In the genomic region with DNA sequence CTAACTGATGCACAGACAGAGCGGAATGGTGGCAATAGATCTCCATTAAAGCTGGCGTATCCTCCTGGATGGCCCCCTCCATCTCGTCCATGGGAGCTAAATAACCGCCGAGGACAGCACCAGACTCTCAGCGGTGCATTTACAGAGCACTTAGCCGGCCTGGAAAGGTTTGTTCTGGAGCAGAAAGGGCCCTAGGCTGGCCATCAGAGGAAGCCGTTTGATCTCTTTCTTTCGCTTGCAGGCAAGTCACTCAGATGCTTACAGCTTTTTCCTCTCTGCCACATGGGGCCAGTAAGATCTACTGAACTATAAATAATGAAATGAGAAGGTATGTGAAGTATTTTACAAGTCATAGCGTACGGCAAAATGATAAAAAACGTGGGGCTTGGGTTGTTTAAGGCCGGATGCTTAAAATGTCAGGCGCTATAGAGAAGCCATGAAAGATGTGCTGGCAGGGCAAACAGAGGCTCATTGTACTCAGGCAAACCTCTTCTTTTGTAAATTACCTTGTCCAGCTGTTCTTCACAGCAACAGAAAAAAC, we compare ENCODE assay signal across 10 mouse cellular contexts.
A peak's percentile ranks its signal among the peaks of the same experiment; 100 is the strongest.
DNase-seq lines count a peak whose midpoint lies in the region; ATAC-seq and TF ChIP-seq lines count a peak whose summit lies in the region.
"Had no signal": no experiment of that assay in that cellular context is flagged by ENCODE, and none has a peak within 500 bp of the region (broad histone marks: within the 10 kb centered on the region; RNA-seq: fewer than 3 reads in every experiment).

No protein-coding gene starts in this region.

- no peak overlapping the region for H3K4me3 ChIP-seq in heart, embryonic 13.5 days
- peak overlapping the region in 1 of 2 experiments; percentile 69; a peak in 3 of 4 replicates for H3K4me3 ChIP-seq in MEL (ENCODE audit: control insufficient read depth in 1 of 2, insufficient read depth in 1 of 2, low read depth in 2 of 2, low read length in 2 of 2)
- no peak overlapping the region for H3K4me3 ChIP-seq in forebrain, postnatal 0 days (ENCODE audit: low read depth, low read length)
- no peak overlapping the region for H3K4me3 ChIP-seq in midbrain, embryonic 12.5 days
- H3K4me3 ChIP-seq: heart, embryonic 15.5 days had no signal

- H3K79me2 ChIP-seq in MEL (ENCODE audit: control insufficient read depth, insufficient read depth, low read length, poor library complexity), result peaks cover 3% of the 10 kb centered on the region; the same call in 1 of the 2 replicates

- no peak for TF ChIP-seq POLR2A in MEL (IDR thresholded peaks at IDR 0.05; ENCODE audit: control insufficient read depth in 1 of 2, insufficient read depth in 1 of 2, low read depth in 1 of 2, low read length in 2 of 2, poor library complexity in 1 of 2)

- intact Hi-C loops in heart, postnatal 14 days (cut with DNase I), result no loop called here

- TF ChIP-seq EP300 in MEL (IDR thresholded peaks at IDR 0.05; ENCODE audit: low read depth in 1 of 2, low read length in 2 of 2), result no peak

- H3K9me3 ChIP-seq in heart, embryonic 13.5 days, result no peaks in the 10 kb centered on the region
- H3K9me3 ChIP-seq in MEL (replicated peaks; ENCODE audit: insufficient read depth, low read length), result no peaks in the 10 kb centered on the region
- no peaks in the 10 kb centered on the region for H3K9me3 ChIP-seq in forebrain, postnatal 0 days (ENCODE audit: low read length)
- H3K9me3 ChIP-seq in midbrain, embryonic 12.5 days, result no peaks in the 10 kb centered on the region
- H3K9me3 ChIP-seq: heart, embryonic 15.5 days had no signal

- WGBS in heart, embryonic 13.5 days, result 30% methylated on average over 14 of the region's 14 CpGs
- WGBS in forebrain, postnatal 0 days, result 13% methylated on average over 14 of the region's 14 CpGs
- 13% methylated on average over 14 of the region's 14 CpGs for WGBS in midbrain, embryonic 12.5 days

- peaks cover 11% of the 10 kb centered on the region; the same call in 1 of the 2 replicates for H3K27me3 ChIP-seq in heart, embryonic 13.5 days (replicated peaks)
- H3K27me3 ChIP-seq in MEL (ENCODE audit: control insufficient read depth in 1 of 2, insufficient read depth in 2 of 2, low read length in 2 of 2), result no peaks in the 10 kb centered on the region
- no peaks in the 10 kb centered on the region for H3K27me3 ChIP-seq in forebrain, postnatal 0 days (ENCODE audit: insufficient read depth, low read length)
- H3K27me3 ChIP-seq in midbrain, embryonic 12.5 days, result peaks cover 26% of the 10 kb centered on the region
- H3K27me3 ChIP-seq: heart, embryonic 15.5 days had no signal

- H3K27ac ChIP-seq in heart, embryonic 13.5 days (replicated peaks), result no peak overlapping the region
- peak overlapping the region; percentile 36 for H3K27ac ChIP-seq in MEL (ENCODE audit: control insufficient read depth, low read depth, low read length)
- H3K27ac ChIP-seq in forebrain, postnatal 0 days (ENCODE audit: low read depth, low read length), result no peak overlapping the region
- H3K27ac ChIP-seq in midbrain, embryonic 12.5 days (replicated peaks), result peak overlapping the region; percentile 58; the same call in 1 of the 2 replicates
- H3K27ac ChIP-seq: heart, embryonic 15.5 days had no signal

- TF ChIP-seq CTCF in MEL (IDR thresholded peaks at IDR 0.05 in 2 of 3, conservative IDR thresholded peaks at IDR 0.05 in 1 of 3; ENCODE audit: control insufficient read depth in 1 of 3, insufficient read depth in 1 of 3, low read depth in 2 of 3, low read length in 3 of 3, poor library complexity in 1 of 3, severe bottlenecking in 1 of 3), result no peak
- no peak for TF ChIP-seq CTCF in forebrain, postnatal 0 days (IDR thresholded peaks at IDR 0.05; ENCODE audit: low read depth)

- no peaks in the 10 kb centered on the region for H3K36me3 ChIP-seq in heart, embryonic 13.5 days
- H3K36me3 ChIP-seq in MEL (ENCODE audit: control insufficient read depth in 1 of 2, insufficient read depth in 2 of 2, low read length in 2 of 2), result peaks cover 0 to 10% of the 10 kb centered on the region in 2 experiments; a peak in 2 of 4 replicates
- no peaks in the 10 kb centered on the region for H3K36me3 ChIP-seq in forebrain, postnatal 0 days (ENCODE audit: insufficient read depth)
- H3K36me3 ChIP-seq in midbrain, embryonic 12.5 days, result no peaks in the 10 kb centered on the region
- H3K36me3 ChIP-seq: heart, embryonic 15.5 days had no signal

- ATAC-seq in heart, embryonic 13.5 days (ENCODE audit: extremely low read depth, insufficient number of reproducible peaks, low FRiP score, low TSS enrichment), result no peak
- peak; percentile 15; the same call in 1 of the 2 replicates for ATAC-seq in forebrain, postnatal 0 days
- peak; percentile 35; the same call in 1 of the 2 replicates for ATAC-seq in midbrain, embryonic 12.5 days (ENCODE audit: low FRiP score, low read depth)
- no peak for ATAC-seq in megakaryocyte progenitor cell, adult 5-6 weeks (replicated peaks; ENCODE audit: poor library complexity)

- peaks cover 30% of the 10 kb centered on the region for H3K4me1 ChIP-seq in heart, embryonic 13.5 days
- peaks cover 0 to 16% of the 10 kb centered on the region in 2 experiments; a peak in 3 of 4 replicates for H3K4me1 ChIP-seq in MEL (ENCODE audit: control insufficient read depth in 1 of 2, insufficient read depth in 2 of 2, low read length in 2 of 2)
- H3K4me1 ChIP-seq in forebrain, postnatal 0 days (ENCODE audit: insufficient read depth), result no peaks in the 10 kb centered on the region; the same call in 1 of the 2 replicates
- peaks cover 28% of the 10 kb centered on the region for H3K4me1 ChIP-seq in midbrain, embryonic 12.5 days

- H3K4me2 ChIP-seq in heart, embryonic 13.5 days, result peak overlapping the region; percentile 48
- peak overlapping the region; percentile 28; the same call in 1 of the 2 replicates for H3K4me2 ChIP-seq in forebrain, postnatal 0 days (ENCODE audit: low read depth)
- peak overlapping the region; percentile 37 for H3K4me2 ChIP-seq in midbrain, embryonic 12.5 days (replicated peaks)
- H3K4me2 ChIP-seq: heart, embryonic 15.5 days had no signal

- peak overlapping the region; percentile 44; the same call in 1 of the 2 replicates for H3K9ac ChIP-seq in heart, embryonic 13.5 days
- H3K9ac ChIP-seq in MEL (ENCODE audit: control insufficient read depth, low read depth, low read length, poor library complexity, severe bottlenecking), result peak overlapping the region; percentile 79
- H3K9ac ChIP-seq in forebrain, postnatal 0 days, result no peak overlapping the region
- no peak overlapping the region for H3K9ac ChIP-seq in midbrain, embryonic 12.5 days (replicated peaks)
- H3K9ac ChIP-seq: heart, embryonic 15.5 days had no signal

- DNase-seq in heart, postnatal 14 days, result no peak
- peak; percentile 15 for DNase-seq in MEL (ENCODE audit: low read depth, low spot score)
- peak; percentile 26 for DNase-seq in forebrain, postnatal 0 days
- no peak for DNase-seq in adrenal gland, postnatal 36 days
- no peak for DNase-seq in thymus, postnatal 4 days
- DNase-seq: B cell, adult 2 months had no signal

- no peak for TF ChIP-seq RAD21 in MEL (IDR thresholded peaks at IDR 0.05; ENCODE audit: low read depth, low read length)

TF ChIP-seq in MEL, 35 proteins besides CTCF, POLR2A, EP300 and RAD21:
- TF ChIP-seq NELFE (IDR thresholded peaks at IDR 0.05; ENCODE audit: low read depth, low read length) (no peak), USF1 (IDR thresholded peaks at IDR 0.05; ENCODE audit: low read depth, low read length) (no peak), HCFC1 (IDR thresholded peaks at IDR 0.05; ENCODE audit: low read depth, low read length) (no peak), GABPA (IDR thresholded peaks at IDR 0.05; ENCODE audit: low read depth, low read length) (no peak), TBP (IDR thresholded peaks at IDR 0.05; ENCODE audit: low read depth, low read length) (no peak), KAT2A (conservative IDR thresholded peaks at IDR 0.05; ENCODE audit: low read depth, low read length) (no peak), ZMIZ1 (IDR thresholded peaks at IDR 0.05; ENCODE audit: low read depth, low read length) (no peak), NRF1 (IDR thresholded peaks at IDR 0.05; ENCODE audit: insufficient read depth, low read depth, low read length, poor library complexity, severe bottlenecking) (no peak)
TF ChIP-seq in MEL: peak in this region for 0.

Comparison
In these comparisons a context has a peak if more than half of its experiments do, and no peak if none do; other contexts are left out.
1. ATAC-seq: peak in forebrain, postnatal 0 days (single experiment) and midbrain, embryonic 12.5 days (single experiment); none in heart, embryonic 13.5 days (single experiment) and megakaryocyte progenitor cell, adult 5-6 weeks (single experiment).
2. H3K27ac ChIP-seq: peak in MEL (single experiment) and midbrain, embryonic 12.5 days (single experiment); none in heart, embryonic 13.5 days (single experiment) and forebrain, postnatal 0 days (single experiment).
3. H3K9ac ChIP-seq: peak in heart, embryonic 13.5 days (single experiment) and MEL (single experiment); none in forebrain, postnatal 0 days (single experiment) and midbrain, embryonic 12.5 days (single experiment).
4. DNase-seq: peak in MEL (single experiment) and forebrain, postnatal 0 days (single experiment); none in heart, postnatal 14 days (0 of 2), adrenal gland, postnatal 36 days (0 of 2) and thymus, postnatal 4 days (single experiment).
5. Peak in every context shown above with its lines, with median percentiles within 50 percentile points of each other: H3K4me2 ChIP-seq.